Mouse (Mus musculus) erythroblast, embryonic 14.5 days (primary cell): ENCODE data around the gene Scel. TPM values are rescaled to one million over a fixed set of nuclear protein-coding genes. Genes with fewer than 3 reads are reported as not detected.

Experiments
- H3K27me3 ChIP-seq: 2 replicates; pipeline ENCODE4 v1.6.1; 2012; ENCODE audit warnings: inconsistent platforms; ENCODE audit not compliant: control insufficient read depth
- H3K36me3 ChIP-seq: 2 replicates; pipeline ENCODE4 v1.6.1; 2012; ENCODE audit warnings: mild to moderate bottlenecking, inconsistent platforms; ENCODE audit not compliant: control insufficient read depth
- H3K4me1 ChIP-seq: 2 replicates; pipeline ENCODE4 v1.6.1; 2012; ENCODE audit warnings: inconsistent platforms; ENCODE audit not compliant: control insufficient read depth
- H3K4me3 ChIP-seq: replicated peaks from 2 replicates; pipeline ENCODE3; 2012; ENCODE audit warnings: moderate library complexity, mild to moderate bottlenecking, inconsistent platforms
- H3K9me3 ChIP-seq: 2 replicates; pipeline ENCODE4 v1.6.1; 2012; ENCODE audit warnings: low read length, inconsistent platforms, mixed read lengths; ENCODE audit not compliant: control insufficient read depth
- GATA1 ChIP-seq: IDR thresholded peaks from 2 replicates; pipeline ENCODE4 v1.6.1; 2012; ENCODE audit warnings: low read length, inconsistent platforms, mixed read lengths
- TAL1 ChIP-seq: IDR thresholded peaks from 3 replicates; pipeline ENCODE4 v1.6.1; 2012; ENCODE audit warnings: low read length, inconsistent platforms, mixed read lengths
- polyA plus RNA-seq: library from polyadenylated mRNA; stranded (reverse); fragments of >175 nt; gene quantifications from 2 replicates; pipeline ENCODE4 v1.2.3, GENCODE M21; 2012

The Scel gene
- polyA plus RNA-seq, 1 experiment = not detected

GRCm38 (mm10) chr14:103500941-103501340 is 12.2 kb upstream of the Scel start:
- Histone ChIP-seq H3K36me3 (no peaks in the 10 kb centered on the region), H3K9me3 (no peaks in the 10 kb centered on the region), H3K4me3 (no peak overlapping the region), H3K27me3 (no peaks in the 10 kb centered on the region), H3K4me1 (no peaks in the 10 kb centered on the region)
- TF ChIP-seq TAL1 (no peak), GATA1 (no peak)

- Histone ChIP-seq H3K36me3 (no peaks in the 10 kb centered on the region), H3K4me3 (no peak overlapping the region), H3K9me3 (no peaks in the 10 kb centered on the region), H3K27me3 (no peaks in the 10 kb centered on the region), H3K4me1 (no peaks in the 10 kb centered on the region)
- TF ChIP-seq GATA1 = no peak
- no peak for TF ChIP-seq TAL1
Observed at GRCm38 (mm10) chr14:103504514-103504913, 8.6 kb upstream of the Scel start.

DNA sequence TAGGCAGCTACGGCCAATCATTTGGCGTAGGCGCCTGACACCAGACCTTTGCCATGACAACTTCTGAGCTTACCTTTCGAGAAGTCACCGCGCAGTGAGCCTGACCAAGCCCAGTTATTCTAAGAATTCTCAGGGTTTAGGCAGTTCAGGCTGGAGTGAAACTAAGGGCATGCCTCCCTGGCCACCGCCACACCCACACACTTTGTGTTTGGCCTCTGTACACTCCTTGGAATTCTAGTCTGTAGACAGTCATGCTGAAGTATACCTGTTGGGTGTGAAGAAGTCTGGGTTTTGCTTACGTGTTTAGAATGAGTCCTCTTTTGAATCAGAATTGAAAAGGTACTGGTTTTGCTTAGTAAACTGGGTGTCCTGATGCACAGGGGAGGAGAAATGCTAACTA is 3.6 kb upstream of the Scel start:
- no peak for TF ChIP-seq TAL1
- TF ChIP-seq GATA1 = no peak

DNA sequence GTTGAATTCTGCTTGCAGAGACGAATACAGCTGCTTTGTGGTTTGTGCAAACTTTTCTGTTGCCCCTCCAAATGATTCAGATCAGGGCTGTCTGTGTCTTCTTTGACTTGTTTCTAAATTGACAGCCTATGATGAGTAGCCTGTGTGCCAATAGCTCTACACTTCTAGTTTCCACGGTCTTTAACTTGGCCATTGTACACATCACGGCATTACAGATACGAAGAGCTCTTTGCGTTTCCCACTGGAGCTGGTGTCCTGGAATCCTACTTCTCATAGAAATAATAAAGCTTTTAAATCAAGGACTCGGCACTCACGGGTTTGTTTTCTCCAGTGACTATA is 300 bp downstream of the Scel start:
- Histone ChIP-seq H3K36me3 (no peaks in the 10 kb centered on the region), H3K9me3 (no peaks in the 10 kb centered on the region), H3K4me3 (no peak overlapping the region), H3K27me3 (no peaks in the 10 kb centered on the region), H3K4me1 (no peaks in the 10 kb centered on the region)
- TF ChIP-seq GATA1 = no peak
- TF ChIP-seq TAL1 = no peak

More for the DNA sequence above, 3.6 kb upstream of the Scel start:
- Histone ChIP-seq H3K4me3 (no peak overlapping the region), H3K36me3 (no peaks in the 10 kb centered on the region), H3K9me3 (no peaks in the 10 kb centered on the region), H3K4me1 (no peaks in the 10 kb centered on the region), H3K27me3 (no peaks in the 10 kb centered on the region)

DNA sequence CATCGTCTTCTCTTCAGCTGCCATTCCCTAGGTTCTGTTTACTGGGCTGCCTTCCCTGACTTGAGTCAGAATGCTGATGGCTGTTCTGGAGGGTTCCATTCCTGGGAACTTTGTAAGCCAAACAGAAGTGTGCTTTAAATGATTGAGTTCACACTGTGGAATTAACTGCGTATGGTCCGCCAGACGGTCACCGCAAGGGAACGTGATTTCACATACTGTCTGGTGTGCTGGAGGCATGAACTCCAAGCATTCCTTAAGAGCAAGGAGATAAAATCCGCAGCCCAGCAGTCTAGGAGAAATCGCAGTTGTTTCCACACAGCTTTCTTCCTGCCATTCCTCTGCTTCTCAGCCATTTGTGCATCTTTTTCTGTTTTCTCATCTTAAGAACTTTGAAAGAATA is 2.3 kb downstream of the Scel start:
- Histone ChIP-seq H3K9me3 (no peaks in the 10 kb centered on the region; the same call in 1 of the 2 replicates), H3K27me3 (no peaks in the 10 kb centered on the region), H3K4me1 (no peaks in the 10 kb centered on the region), H3K36me3 (no peaks in the 10 kb centered on the region), H3K4me3 (no peak overlapping the region)
- TF ChIP-seq TAL1 (no peak), GATA1 (no peak)

GRCm38 (mm10) chr14:103526286-103526685 is 13.1 kb downstream of the Scel start:
- no peaks in the 10 kb centered on the region for H3K36me3 ChIP-seq
- H3K9me3 ChIP-seq = no peaks in the 10 kb centered on the region
- no peaks in the 10 kb centered on the region for H3K27me3 ChIP-seq
- no peak overlapping the region for H3K4me3 ChIP-seq
- H3K4me1 ChIP-seq = no peaks in the 10 kb centered on the region
- TF ChIP-seq TAL1 (no peak), GATA1 (no peak)

- Histone ChIP-seq H3K4me3 (no peak overlapping the region), H3K36me3 (no peaks in the 10 kb centered on the region), H3K27me3 (no peaks in the 10 kb centered on the region), H3K9me3 (no peaks in the 10 kb centered on the region), H3K4me1 (no peaks in the 10 kb centered on the region)
- TF ChIP-seq TAL1 (no peak), GATA1 (no peak)
Observed at GRCm38 (mm10) chr14:103529733-103530367, 16.7 kb downstream of the Scel start.

DNA sequence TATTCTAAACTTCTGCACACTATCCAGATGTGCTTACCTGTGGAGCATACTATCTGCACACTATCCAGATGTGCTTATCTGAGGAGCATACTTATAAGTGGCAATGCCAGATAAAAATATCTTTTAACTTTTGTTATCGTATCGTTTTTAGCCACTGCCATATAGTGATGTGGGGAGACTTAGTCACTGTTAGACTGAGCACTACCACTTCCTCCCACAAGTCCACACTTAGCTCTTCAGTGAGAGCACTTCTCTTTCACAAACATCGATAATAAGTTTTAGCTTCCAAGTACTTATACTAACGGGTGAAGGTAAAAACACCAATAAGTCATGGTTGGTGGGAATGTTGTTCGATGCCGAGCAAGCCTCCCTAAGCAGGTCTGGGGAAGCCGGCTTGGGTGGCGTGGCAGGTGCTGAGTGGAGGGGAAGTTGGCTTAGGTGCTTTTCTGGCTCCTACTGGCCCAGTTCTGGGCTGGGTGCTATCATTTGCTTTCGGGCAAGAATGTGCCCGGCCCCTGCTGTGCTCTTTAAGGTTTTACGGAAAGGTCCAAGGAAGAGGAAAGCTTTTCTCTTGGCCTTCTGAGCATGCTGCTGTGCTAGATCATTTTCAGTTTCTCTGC is 18.7 kb downstream of the Scel start:
- H3K36me3 ChIP-seq = no peaks in the 10 kb centered on the region
- TF ChIP-seq GATA1 (no peak), TAL1 (no peak)
- no peaks in the 10 kb centered on the region for H3K27me3 ChIP-seq
- H3K4me3 ChIP-seq = no peak overlapping the region
- no peaks in the 10 kb centered on the region for H3K9me3 ChIP-seq
- H3K4me1 ChIP-seq = no peaks in the 10 kb centered on the region

DNA sequence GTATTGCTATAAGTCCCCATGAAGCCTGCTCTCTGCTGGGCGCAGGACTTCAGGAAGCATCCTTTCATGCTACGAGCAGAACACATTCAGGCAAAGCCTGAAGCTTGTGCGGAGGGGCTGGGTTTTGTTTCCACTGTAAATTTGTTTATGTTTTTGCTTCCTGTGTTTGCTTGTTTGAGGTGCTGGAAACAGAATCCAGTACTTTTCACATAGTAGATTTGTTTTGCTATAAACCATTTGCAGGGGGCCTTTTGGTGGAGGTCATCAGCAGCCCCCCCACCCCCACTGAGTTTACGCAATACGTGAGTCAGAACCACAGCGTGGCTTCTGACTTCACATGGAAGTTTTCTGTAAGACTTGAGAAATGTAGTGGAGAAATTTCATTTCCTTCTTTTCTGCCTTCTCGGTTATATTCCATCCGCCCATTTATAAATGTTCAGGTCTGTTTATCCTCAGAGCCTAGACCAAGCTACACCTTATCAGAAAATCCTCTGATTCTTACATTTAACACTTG is 22.4 kb downstream of the Scel start:
- H3K4me3 ChIP-seq = no peak overlapping the region
- H3K36me3 ChIP-seq = no peaks in the 10 kb centered on the region
- no peaks in the 10 kb centered on the region for H3K27me3 ChIP-seq
- H3K4me1 ChIP-seq = no peaks in the 10 kb centered on the region
- no peak for TF ChIP-seq TAL1
- no peak for TF ChIP-seq GATA1
- no peaks in the 10 kb centered on the region for H3K9me3 ChIP-seq
